Mouse (Mus musculus): ENCODE measurements around the gene Ess2.

The Ess2 gene

DNA sequence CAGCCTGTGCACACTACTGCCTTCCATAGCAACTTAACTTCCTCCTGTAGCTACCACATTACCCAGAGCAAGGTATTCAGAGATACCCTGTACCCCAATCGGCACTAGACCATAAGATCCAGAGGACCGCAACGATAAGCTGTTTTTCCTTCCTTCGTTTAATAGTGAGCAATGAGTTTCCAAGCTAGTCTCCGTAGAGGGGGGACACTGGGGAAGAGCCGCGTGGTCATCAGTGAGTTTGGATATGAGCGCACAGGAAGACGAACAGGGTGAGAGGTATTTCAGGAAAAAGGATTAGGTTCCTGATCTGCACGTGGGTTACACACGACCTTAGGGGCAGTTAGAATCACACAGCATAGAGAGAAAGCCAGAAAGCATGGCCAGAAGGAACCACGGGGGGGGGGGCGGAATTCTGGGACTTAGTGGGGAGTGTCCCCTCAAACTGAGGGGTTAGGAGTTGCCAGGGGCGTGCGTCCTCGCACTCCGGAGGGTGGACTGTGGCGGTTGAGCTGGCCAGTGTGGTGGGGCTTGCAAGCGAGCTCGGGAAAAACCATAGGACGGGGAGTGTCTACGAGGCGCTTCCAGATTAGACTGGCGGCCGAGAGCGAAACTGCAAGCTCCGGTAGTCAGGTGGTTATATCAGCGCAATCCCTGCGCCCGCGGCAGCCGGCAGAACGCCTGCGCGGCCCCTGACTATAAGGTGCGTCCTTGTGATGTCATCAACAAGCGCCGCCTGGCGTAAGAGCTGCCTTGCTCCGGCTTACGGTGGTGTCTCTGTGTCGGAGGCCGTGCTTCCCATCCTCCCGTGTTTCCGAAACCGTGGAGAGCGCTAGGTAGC, 10.4 kb upstream of the Ess2 start:
- DNase-seq (ENCODE audit: low spot score in 2 of 2): peak; percentile 85 to 92

DNA sequence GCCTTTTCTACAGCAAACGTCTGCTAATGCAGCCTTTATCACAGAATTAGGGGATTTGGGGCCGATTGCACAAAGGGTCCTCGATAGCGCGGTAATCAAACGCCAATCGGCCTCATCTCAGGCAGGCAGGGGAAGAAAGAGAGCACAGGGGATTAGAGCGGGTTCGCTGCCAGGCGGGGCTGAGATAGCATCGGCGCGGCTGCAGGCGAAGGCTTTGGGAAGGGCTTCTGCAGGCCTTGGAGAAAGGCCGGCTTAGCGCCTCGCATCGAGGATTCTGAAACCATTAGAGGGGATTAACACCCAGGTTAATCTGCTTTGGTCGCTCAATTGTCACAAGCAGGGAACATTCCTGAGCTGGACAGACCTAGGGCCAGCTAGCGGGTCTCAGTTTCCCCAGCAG, 9.4 kb upstream of the Ess2 start:
- no peak for DNase-seq (ENCODE audit: low spot score in 2 of 2)

DNA sequence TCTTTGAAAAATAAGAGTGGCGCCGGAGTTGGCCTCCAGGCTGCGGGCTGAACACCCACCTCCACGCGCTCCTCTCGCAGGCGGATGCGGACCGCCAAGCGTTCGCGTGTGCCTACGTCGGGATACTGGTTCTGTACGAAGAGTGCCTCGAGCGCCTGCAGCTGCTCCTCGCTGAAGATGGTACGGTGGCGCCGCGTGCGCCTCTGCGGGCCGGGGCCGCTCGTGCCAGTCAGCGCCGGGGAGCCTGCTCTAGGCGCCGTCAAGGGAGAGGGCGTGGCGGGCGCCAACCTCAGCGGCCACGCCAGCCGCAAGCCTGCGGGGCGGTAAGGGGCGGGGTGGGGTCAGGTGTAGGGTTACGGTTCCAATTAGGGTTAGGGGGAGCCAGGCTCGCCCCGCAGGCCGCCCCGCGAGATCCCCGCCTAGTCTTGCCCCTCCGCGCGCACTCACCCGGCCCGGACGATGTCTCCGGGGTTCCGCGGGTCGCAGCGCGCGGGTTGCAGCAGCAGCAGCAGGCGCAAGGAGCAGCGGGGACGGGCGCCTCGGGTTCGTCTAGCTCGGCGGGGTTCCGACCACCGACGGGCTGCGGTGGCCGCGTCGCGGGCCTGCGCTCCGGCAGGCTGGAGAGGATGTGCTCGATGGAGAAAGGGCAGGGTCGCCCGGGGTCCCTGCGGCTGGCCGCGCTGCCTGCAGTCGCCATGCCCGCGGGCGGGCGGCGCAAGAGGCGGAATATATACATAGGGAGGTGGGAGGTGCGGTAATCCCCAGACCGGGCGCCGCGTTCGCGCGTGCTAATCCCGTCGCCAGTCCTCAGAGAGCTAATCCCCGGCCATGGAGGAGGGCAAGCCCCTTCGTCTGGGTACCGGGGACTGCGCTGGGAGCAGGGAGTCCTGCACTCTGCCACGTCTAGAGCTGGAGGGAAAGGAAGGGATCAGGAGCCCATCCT, 3.4 kb upstream of the Ess2 start, which contains the start of gene Gsc2:
Gene Gsc2, minus strand, starts transcription at position 753 of the 943 bp plus-strand sequence.
- DNase-seq (ENCODE audit: low spot score in 2 of 2): no peak

DNA sequence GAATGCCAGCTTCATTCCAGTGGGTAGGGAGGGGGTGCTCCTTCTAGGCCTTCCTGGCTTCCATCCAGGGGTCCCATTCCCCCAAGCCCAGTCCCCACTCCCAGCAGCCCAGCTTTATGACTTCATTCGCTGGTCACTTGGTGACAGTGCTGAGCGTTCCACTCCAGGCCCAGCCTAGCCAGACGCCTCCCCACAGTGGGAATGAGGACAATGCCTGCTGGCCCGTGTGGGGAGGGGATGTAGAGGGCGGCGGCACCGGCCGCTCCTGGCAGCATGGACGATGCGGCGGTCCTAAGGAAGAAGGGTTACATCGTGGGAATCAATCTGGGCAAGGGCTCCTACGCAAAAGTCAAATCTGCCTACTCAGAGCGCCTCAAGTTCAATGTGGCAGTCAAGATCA, 12.7 kb downstream of the Ess2 start, which contains the start of the genes Dgcr2 and Tssk2:
Gene Dgcr2, minus strand, starts transcription at position 101 of the 400 bp plus-strand sequence.
Gene Tssk2, plus strand, starts transcription at position 176 of the 400 bp plus-strand sequence.
- no peak for DNase-seq (ENCODE audit: low spot score in 2 of 2)

DNA sequence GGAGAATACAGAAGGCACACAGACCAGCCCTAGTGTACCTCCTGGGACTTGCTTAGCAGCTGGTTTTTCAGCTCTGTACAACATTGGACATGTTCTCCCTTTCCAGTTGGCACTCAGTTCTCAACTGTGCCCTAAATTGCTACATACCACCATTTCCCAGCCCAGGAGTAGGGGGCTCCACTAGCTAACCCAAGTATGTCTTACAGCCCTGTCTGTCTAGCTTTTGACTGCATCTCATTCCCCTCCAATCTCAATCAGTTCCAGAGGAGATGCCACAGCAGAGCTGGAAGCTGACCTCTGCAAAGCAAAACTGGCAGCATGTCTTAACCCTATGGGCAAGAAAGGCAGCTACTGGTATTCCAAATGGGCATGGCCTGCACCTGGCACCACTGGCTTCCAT, 15.1 kb downstream of the Ess2 start:
- DNase-seq (ENCODE audit: low spot score in 2 of 2): no peak

DNA sequence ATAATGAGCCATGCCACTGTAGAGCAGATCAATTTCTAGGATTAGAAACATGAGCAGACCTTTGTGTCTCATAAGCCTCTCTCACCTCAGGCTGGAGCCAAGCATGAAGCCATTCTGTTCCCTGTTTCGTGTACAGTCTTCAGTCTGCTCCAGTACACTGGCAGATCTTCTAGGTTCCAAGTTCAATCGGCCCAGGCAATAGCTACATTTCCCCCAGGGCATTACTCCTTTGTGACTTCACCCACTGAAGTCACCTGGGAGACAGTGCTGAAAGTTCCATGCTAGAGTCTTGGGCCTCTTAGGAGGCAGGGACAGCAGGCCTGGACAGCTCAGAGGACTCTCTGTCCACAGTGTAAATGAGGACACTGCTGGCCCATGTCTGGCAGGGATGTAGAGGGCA, 17.2 kb downstream of the Ess2 start, which contains the start of gene Tssk1:
Gene Tssk1, plus strand, starts transcription at position 301 of the 400 bp plus-strand sequence.
- no peak for DNase-seq (ENCODE audit: low spot score in 2 of 2)

DNA sequence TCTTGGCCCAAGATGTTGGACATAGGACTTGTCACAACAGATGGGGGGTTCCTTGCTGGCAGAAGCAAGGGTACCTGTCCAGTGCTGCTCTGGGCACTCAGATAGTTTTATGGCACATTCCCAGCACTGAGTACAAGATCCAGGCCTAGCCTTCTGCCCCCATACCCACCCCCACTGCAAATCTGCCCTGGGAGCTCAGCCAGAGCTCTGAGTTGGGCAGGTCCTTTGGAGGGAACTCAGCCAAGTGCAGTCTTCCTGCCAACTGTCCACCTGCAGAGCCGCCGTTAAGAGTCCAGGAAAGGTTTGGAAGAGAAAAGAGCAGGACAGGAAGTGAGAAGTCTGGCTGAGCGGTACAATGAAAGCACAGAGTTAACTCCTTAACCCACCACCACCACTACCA, 18.5 kb downstream of the Ess2 start:
- DNase-seq (ENCODE audit: low spot score in 2 of 2): no peak

DNA sequence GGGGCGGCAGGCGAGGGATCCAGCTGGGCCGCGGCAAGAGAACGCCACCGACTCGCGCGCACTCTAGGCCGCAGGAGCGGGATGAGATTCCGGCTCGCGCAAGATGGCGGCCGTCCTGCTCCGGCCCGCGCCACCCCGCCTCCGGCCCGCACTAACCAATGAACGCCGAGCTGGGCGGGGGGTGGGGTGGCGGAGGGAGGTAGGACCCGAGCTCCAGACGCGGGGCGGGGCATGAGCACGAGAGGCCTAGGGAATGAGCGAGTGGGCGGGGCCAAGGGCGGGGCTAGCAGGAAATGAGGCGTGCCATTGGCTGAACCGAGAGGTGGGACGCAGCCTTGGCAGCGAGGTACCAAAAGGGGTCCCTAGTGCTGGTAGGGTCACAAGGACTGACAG, 19.6 kb downstream of the Ess2 start, which contains the start of gene Gm20518:
Gene Gm20518, minus strand, starts transcription at position 105 of the 393 bp plus-strand sequence.
- peak; percentile 99 for DNase-seq (ENCODE audit: low spot score in 2 of 2)

DNA sequence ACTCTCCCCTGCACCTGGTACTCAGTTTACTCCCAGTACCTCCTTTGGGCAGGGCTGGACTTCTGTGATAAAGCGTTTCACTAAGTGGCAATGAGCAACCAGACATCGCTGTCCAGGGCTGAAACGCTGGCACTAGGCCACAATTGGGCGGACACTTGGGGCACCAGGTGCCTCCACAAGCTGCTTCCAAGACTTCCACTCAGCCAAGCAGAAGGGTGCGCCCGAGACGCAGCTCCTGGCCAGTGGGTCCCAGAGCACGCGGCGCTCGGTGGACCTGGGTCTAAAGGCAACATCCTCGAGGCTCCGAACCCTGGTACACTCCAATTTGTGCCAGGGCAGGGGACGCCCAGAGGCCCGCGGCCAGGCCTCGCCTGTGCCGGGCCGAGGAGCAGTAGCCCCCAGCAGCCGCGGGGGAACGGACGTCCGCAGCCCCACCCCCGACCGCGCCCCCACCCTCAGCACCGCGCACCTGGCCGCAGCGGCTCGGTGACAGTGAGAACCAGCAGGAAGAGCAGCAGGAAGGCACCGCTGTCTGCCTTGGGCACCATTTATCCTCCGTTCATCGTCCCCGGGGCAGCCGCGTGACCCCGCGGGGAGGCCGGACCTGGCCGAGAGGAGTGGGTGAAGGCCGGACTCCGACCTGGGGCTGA, 20.1 kb downstream of the Ess2 start:
- DNase-seq (ENCODE audit: low spot score in 2 of 2): peak; percentile 66 to 69

DNA sequence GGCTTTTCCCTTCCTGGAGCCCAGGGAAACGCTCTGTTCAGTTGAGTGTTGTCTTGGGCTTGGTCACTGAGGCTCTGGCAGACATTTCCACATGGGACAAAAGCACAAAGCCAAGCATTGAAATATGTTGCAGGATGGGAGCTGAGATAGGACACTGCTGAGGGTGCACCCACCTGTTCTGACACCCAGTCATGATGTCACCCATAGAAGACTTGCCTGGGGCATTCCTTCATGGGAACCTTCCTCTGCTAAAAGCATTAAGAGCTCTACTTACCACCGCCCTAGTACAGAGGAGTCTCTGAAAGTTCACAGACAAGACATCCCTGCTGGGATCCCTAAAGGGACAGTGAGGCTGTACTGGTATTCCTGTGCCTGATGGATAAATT, 20.8 kb downstream of the Ess2 start:
- no peak for DNase-seq (ENCODE audit: low spot score in 2 of 2)

DNA sequence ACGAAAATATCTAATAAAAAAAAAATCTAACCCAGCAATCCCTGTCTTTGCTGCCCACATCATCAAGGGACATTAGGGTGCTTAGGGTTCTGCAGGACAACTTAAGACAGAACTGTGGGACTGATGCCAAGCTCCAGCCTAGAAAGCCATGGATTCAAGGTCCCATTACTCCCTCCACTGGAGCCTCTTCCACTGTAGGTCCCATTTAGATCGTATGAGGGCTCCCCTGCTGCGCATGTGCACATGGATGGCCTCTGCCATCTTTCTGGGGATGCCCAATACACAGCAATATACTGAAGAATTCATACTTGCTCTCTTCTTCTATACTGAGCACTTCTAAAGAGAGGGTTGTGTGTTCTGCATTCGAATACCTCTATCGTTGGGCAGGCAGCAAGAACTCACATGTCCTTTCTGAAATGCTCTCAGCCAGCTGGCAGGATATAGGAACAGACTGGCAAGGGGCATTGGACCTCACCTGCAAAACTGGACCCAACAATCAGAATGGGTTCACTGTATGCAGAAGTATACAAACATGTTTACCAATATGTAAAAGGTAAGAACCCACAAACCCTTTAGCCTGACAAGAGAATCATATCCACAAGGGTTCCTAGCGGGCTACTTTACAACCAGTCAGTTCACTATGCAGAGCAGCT, 21.3 kb downstream of the Ess2 start:
- no peak for DNase-seq (ENCODE audit: low spot score in 2 of 2)

DNA sequence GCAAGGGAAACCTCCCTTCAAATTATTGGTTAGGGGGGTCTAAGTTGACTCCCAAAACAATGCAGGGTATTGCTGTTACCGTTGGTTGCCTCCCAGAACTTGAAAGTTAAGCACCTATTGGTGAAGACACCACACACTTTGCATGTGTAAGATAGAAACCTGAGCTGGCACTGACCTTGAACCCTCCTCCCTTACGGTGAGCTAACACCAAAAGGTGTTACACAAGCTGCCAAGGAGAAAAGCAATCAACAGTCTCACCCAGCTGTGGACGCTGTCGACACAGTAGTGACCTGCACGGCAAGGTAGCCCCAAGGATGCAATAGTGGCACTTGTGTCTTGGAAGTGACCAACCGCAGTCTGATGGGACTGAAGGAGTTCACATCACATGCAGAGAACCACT, 27.0 kb downstream of the Ess2 start:
- DNase-seq (ENCODE audit: low spot score in 2 of 2): no peak

DNA sequence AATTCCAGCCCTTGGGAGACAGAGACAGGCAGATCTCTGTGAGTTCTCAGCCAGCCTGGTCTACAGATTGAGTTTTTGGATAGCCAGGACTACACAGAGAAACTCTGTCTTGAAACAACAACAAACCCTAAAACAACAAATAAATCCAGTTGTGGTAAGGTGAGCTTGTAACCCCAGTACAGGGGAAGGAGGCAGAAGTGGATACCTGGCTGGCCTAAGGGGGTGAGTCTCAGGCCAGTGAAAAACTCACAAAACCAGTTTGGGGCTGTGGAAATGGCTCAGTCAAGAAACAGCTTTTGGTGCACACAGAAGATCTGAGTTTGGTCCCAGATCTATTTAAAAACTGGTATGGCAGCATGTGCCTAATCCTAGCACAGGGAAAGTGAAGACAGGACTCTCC, 29.0 kb downstream of the Ess2 start:
- no peak for DNase-seq (ENCODE audit: low spot score in 2 of 2)

DNA sequence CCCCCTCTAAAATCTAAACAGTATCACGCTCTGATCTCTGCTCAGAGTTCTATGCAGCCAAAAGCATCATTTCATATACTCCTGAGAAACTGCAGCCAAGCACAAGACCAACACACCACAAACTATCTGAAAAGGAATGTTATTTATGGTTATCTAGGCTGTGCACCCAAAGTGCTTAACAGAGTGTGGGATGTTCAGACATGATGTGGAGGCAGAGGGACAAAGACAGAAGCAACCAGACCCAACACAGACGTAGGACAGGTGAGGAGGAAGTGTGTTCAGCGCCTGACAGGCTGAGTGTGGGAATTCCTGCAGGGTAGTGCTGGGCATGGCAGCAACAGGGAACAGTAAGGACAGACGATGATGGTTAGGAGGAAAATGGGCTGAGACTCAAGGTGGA, 31.6 kb downstream of the Ess2 start:
- no peak for DNase-seq (ENCODE audit: low spot score in 2 of 2)

DNA sequence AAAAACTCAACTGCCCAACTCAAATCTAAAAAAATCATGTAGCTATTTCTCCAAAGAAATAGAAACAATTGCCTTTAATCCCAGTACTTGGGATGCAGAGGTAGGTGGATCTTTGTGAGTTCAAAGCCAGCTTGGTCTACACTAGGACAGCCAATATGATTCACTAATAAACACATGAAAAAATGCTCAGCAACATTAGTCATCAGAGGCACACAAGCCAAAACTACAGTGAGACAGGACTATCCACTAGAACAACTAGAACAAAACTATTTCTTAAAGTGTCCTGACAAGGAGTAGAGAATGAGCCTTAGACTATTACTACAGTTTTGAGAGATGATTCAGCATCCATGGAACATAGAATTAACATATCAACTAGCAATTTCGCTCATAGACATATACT, 35.1 kb downstream of the Ess2 start:
- DNase-seq (ENCODE audit: low spot score in 2 of 2): no peak

DNA sequence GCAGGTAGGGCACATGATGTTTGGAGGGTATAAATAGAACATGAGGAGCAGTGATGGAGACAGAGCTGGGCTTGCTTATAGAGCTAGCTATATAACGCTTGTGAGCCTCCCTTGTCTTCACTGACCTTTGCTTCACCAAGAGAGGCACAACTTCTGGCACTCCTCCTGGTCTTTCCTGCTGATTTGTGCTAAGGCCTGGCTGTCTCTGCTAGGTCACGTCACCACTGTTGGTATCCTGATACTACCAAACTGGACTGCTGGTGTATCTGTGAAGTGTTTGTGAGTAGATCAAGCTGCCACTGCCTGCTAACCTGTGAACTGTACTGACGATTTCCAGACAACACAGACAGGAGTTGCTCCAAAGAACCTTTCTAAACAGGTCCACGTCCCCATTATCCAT, 36.0 kb downstream of the Ess2 start:
- DNase-seq (ENCODE audit: low spot score in 2 of 2): no peak

DNA sequence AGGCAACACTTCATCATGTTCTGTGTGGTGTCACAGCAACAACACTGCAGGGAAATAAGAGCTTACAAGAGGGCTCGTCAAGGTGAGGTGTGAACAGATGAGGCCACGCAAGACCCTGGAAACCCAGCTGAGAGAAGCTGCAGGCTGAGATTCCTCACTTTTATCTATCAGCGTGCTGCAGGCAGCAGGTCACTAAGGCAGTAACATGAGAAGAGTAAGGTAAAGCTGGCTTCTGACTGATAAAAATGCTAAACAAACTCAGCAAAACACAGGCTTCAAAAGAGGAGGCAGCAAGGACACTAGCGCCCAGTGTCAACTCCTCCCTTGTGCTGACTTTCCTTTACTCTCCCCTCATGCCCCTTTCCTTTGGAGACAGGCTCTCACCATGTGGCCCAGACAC, 38.2 kb downstream of the Ess2 start:
- DNase-seq (ENCODE audit: low spot score in 2 of 2): no peak

DNA sequence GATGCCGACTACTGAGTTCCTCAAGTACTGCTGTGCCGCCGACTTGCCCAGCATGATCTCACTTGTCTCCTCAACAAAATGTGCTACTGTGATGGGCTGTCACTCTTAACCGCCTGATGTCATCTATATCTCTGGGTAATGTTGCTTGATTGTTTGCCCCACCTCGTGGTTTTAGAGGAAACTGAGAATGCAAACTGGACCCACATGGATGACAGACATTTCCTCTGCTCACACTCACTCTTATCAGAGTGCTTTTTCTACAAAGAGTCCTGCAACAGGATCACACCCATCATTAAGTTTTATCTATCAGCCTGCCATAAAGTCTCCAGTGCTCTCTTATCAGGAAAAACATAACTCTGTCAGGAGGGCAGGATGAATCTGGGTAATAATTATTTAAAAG, 39.9 kb downstream of the Ess2 start:
- DNase-seq (ENCODE audit: low spot score in 2 of 2): no peak

DNA sequence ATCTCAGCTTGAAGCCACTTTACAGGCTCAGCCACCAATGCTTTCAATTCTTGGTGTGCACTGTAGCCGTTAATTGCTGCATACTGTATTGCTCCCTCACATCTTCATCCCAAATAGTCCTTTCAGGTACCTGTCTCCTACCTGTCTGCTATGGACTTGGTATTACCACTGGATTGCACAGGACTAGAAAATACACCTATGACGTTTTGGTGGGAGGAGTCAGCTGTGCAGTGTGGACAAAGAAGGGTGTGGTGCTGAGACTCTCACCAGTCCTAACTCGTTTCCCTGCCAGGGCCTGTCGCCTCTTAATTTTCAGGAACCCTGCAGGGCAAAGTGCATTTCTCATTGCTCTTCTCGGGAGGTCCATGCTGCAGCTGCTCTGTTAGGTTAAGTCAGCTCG, 45.4 kb downstream of the Ess2 start:
- no peak for DNase-seq (ENCODE audit: low spot score in 2 of 2)

DNA sequence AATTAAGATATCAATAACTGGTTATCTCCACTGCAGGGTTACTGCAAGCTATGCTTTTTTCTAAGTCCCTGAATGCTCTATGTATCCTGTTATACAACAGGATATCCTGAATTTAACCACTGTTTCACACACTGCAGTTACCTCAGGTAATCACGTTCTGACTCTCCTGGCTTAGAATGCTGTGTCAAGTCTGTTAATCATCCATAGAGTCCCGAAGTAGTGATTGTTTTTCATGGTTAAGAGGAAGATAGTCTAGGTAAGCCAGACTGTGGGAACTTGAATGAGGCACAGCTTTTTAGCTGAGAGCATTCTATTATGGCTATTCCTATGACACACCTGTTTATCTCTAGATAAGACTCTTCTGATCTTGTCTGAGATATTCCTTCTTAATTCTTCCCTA, 45.9 kb downstream of the Ess2 start:
- DNase-seq (ENCODE audit: low spot score in 2 of 2): no peak

DNA sequence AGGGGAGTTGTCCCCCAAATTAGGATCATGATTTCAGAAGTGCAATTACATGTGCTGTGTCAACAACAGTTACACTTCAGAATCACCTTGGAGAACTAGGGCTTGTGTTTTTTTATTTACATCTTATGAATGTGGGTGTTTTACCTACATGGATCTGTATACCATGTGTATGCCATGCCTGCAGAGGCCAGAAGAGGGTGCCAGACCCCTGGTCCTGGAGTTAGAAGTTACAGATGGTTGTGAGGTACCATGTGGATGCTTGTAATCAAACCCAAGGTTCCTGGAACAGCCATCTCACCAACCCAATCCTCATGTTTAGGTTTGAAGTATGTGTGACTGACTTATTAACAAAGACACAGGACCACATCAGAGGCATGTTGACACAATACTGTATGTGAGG, 52.6 kb downstream of the Ess2 start:
- DNase-seq (ENCODE audit: low spot score in 2 of 2): no peak

Measured in spleen, postnatal 14 days (tissue).